Mouse (Mus musculus) spleen, adult 2 months (tissue): ENCODE measurements around the gene Os9.

Experiments
- CTCF ChIP-seq: fragments of 200-500 bp; IDR thresholded peaks from 2 replicates; pipeline ENCODE4 v1.5.1; 2011; ENCODE audit warnings: mild to moderate bottlenecking, inconsistent platforms; ENCODE audit not compliant: insufficient read depth, insufficient read length, insufficient replicate concordance; ENCODE audit errors: extremely low read depth
- POLR2A ChIP-seq: fragments of 200-500 bp; IDR thresholded peaks from 2 replicates; pipeline ENCODE4 v1.6.1; 2011; ENCODE audit warnings: low read depth, low read length, inconsistent platforms

- TF ChIP-seq CTCF (peak; percentile 83), POLR2A (peak; percentile 61; the same call in 1 of the 2 replicates)
These were observed 43.9 kb upstream of the Os9 start, which contains the start of gene B4galnt1 for GRCm38 (mm10) chr10:127164631-127165353.
